Mouse (Mus musculus): Measurements from ENCODE around the gene Unc79.

DNA sequence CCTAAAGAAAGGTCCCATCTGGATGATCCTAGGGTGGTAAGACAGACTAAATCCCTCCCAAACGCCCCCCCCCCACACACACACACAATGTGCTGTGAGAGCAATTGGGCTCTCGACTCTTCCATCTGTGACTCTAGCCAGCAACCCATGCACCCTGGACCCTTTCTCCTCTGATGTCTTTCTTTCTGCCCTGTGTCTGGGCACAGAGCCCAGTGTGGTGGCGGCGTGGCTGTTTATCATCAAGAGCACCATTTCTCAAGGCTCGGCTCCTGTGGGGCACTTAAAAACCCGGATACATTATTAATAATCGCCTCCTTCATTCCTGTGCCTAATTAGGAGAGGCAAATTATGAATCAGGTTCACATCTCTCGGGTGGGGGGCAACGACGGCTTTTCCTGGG lies 265.6 kb downstream of the Unc79 start:
- TF ChIP-seq POLR2A (IDR thresholded peaks at IDR 0.05; ENCODE audit: insufficient read depth, low read length) (no peak), CTCF (IDR thresholded peaks at IDR 0.05; ENCODE audit: low read depth, low read length) (no peak), EP300 (IDR thresholded peaks at IDR 0.05; ENCODE audit: insufficient read depth, low read depth, low read length) (no peak)

Data from ES-Bruce4 (cell line).